Mouse (Mus musculus) limb, embryonic 11.5 days (tissue): ENCODE results near the gene Lrrc26. TPM values are rescaled to one million over a fixed set of nuclear protein-coding genes. Genes with fewer than 3 reads are reported as not detected.
A peak's percentile ranks its signal among the peaks of the same experiment; 100 is the strongest.

ENCODE experiments used
- ATAC-seq: fragments of 200-750 bp; cut with Nextera tagmentation; 2 replicates; pipeline ENCODE4 v1.8.0; 2017; ENCODE audit warnings: low read depth; ENCODE audit not compliant: insufficient number of reproducible peaks, low FRiP score, low TSS enrichment
- DNase-seq: peaks from one replicate; pipeline ENCODE4 v3.0.0-alpha.2; 2015; ENCODE audit warnings: low spot score
- H3K27ac ChIP-seq: fragments of 300-500 bp; sonication (generic); replicated peaks from 2 replicates; pipeline ENCODE4 v1.5.1; 2014; ENCODE audit warnings: low read depth, mild to moderate bottlenecking, low read length
- H3K27me3 ChIP-seq: fragments of 300-500 bp; sonication (generic); 2 replicates; pipeline ENCODE4 v1.6.1; 2014; ENCODE audit warnings: mild to moderate bottlenecking, low read length, mixed read lengths; ENCODE audit not compliant: control insufficient read depth, insufficient read depth
- H3K36me3 ChIP-seq: fragments of 300-500 bp; sonication (generic); 2 replicates; pipeline ENCODE4 v1.6.1; 2014; ENCODE audit warnings: mild to moderate bottlenecking, low read length, moderate library complexity, mixed read lengths; ENCODE audit not compliant: control insufficient read depth, insufficient read depth
- H3K4me1 ChIP-seq: fragments of 300-500 bp; sonication (generic); 2 replicates; pipeline ENCODE4 v1.6.1; 2014; ENCODE audit warnings: low read length, mixed read lengths; ENCODE audit not compliant: control insufficient read depth, insufficient read depth
- H3K4me2 ChIP-seq: fragments of 300-500 bp; sonication (generic); 2 replicates; pipeline ENCODE4 v1.6.1; 2014; ENCODE audit warnings: low read depth, mild to moderate bottlenecking, moderate library complexity; ENCODE audit not compliant: severe bottlenecking
- H3K4me3 ChIP-seq: fragments of 300-500 bp; sonication (generic); 2 replicates; pipeline ENCODE4 v1.5.1; 2014; ENCODE audit warnings: low read depth, low read length
- H3K9ac ChIP-seq: fragments of 300-500 bp; sonication (generic); 2 replicates; pipeline ENCODE4 v1.6.1; 2014; ENCODE audit warnings: mild to moderate bottlenecking, low read length
- H3K9me3 ChIP-seq: fragments of 300-500 bp; sonication (generic); 2 replicates; pipeline ENCODE4 v1.6.1; 2016; ENCODE audit warnings: low read length; ENCODE audit not compliant: control insufficient read depth
- WGBS: fragments of 180-500 bp; shearing (Covaris S2); extraction: QIAGEN DNeasy Blood & Tissue Kit; methylation state at CpG from one replicate; pipeline ENCODE4 v1.1.7; 2014; 5-methylcytosine and 5-hydroxymethylcytosine counted together
- polyA plus RNA-seq: library from polyadenylated mRNA; unstranded; fragments of >200 nt; fragmentation: Nextera tagmentation; extraction: Ambion mirVana; gene quantifications from 2 replicates; pipeline ENCODE4 v1.2.1, GENCODE M21; 2014

The Lrrc26 gene
- polyA plus RNA-seq, 1 experiment from 2014 or later = not detected

GRCm38 (mm10) chr2:25272515-25272914 is 17.2 kb upstream of the Lrrc26 start:
- Histone ChIP-seq H3K9me3 (no peaks in the 10 kb centered on the region), H3K27me3 (no peaks in the 10 kb centered on the region), H3K4me1 (peaks cover 18% of the 10 kb centered on the region), H3K27ac (no peak overlapping the region), H3K4me3 (peak overlapping the region; percentile 95), H3K9ac (peak overlapping the region; percentile 83), H3K4me2 (peak overlapping the region; percentile 96), H3K36me3 (peaks cover 18% of the 10 kb centered on the region)
- WGBS = under 1% methylated on average over 29 of the region's 29 CpGs
- no peak for DNase-seq
- peak; percentile 75 for ATAC-seq

GRCm38 (mm10) chr2:25273010-25273409 is 16.7 kb upstream of the Lrrc26 start:
- no peaks in the 10 kb centered on the region for H3K9me3 ChIP-seq
- 32% methylated on average over 16 of the region's 16 CpGs for WGBS
- H3K4me2 ChIP-seq = peak overlapping the region; percentile 96
- no peaks in the 10 kb centered on the region for H3K27me3 ChIP-seq
- H3K27ac ChIP-seq = no peak overlapping the region
- ATAC-seq (no peak), DNase-seq (no peak)
- H3K4me3 ChIP-seq = peak overlapping the region; percentile 95
- H3K4me1 ChIP-seq = peaks cover 18% of the 10 kb centered on the region
- H3K36me3 ChIP-seq = peaks cover 21% of the 10 kb centered on the region
- H3K9ac ChIP-seq = peak overlapping the region; percentile 83

- no peak overlapping the region for H3K27ac ChIP-seq
- H3K27me3 ChIP-seq = no peaks in the 10 kb centered on the region
- H3K36me3 ChIP-seq = peaks cover 43% of the 10 kb centered on the region
- H3K9me3 ChIP-seq = no peaks in the 10 kb centered on the region
- no peak overlapping the region for H3K9ac ChIP-seq
- H3K4me1 ChIP-seq = no peaks in the 10 kb centered on the region
- ATAC-seq (no peak), DNase-seq (peak; percentile 87)
- 63% methylated on average over 13 of the region's 13 CpGs for WGBS
- no peak overlapping the region for H3K4me2 ChIP-seq
- no peak overlapping the region for H3K4me3 ChIP-seq
Measured at GRCm38 (mm10) chr2:25278928-25279882, 10.5 kb upstream of the Lrrc26 start.

- Histone ChIP-seq H3K27me3 (peaks cover 29% of the 10 kb centered on the region), H3K9ac (no peak overlapping the region), H3K9me3 (no peaks in the 10 kb centered on the region), H3K4me1 (no peaks in the 10 kb centered on the region), H3K27ac (no peak overlapping the region), H3K4me2 (no peak overlapping the region), H3K36me3 (peaks cover 23% of the 10 kb centered on the region), H3K4me3 (no peak overlapping the region)
- WGBS = 91% methylated on average over 2 of the region's 2 CpGs
- ATAC-seq (no peak), DNase-seq (no peak)
Measured at GRCm38 (mm10) chr2:25285551-25285950, 4.2 kb upstream of the Lrrc26 start.

- H3K36me3 ChIP-seq = peaks cover 18% of the 10 kb centered on the region; the same call in 1 of the 2 replicates
- H3K27me3 ChIP-seq = peaks cover 37% of the 10 kb centered on the region
- 67% methylated on average over 1 of the region's 1 CpGs for WGBS
Measured at GRCm38 (mm10) chr2:25286314-25286713, 3.4 kb upstream of the Lrrc26 start.

GRCm38 (mm10) chr2:25286837-25287636 is 2.7 kb upstream of the Lrrc26 start:
- Histone ChIP-seq H3K27ac (no peak overlapping the region), H3K4me1 (peaks cover 1% of the 10 kb centered on the region; the same call in 1 of the 2 replicates), H3K36me3 (peaks cover 16% of the 10 kb centered on the region; the same call in 1 of the 2 replicates), H3K9ac (no peak overlapping the region), H3K4me3 (no peak overlapping the region), H3K4me2 (no peak overlapping the region), H3K9me3 (no peaks in the 10 kb centered on the region), H3K27me3 (peaks cover 44% of the 10 kb centered on the region)
- DNase-seq (no peak), ATAC-seq (no peak)
- WGBS = 65% methylated on average over 7 of the region's 7 CpGs

More at GRCm38 (mm10) chr2:25286314-25286713, 3.4 kb upstream of the Lrrc26 start:
- H3K4me2 ChIP-seq = no peak overlapping the region
- no peak overlapping the region for H3K9ac ChIP-seq
- H3K9me3 ChIP-seq = no peaks in the 10 kb centered on the region
- no peaks in the 10 kb centered on the region for H3K4me1 ChIP-seq
- no peak overlapping the region for H3K4me3 ChIP-seq
- ATAC-seq = no peak
- DNase-seq = no peak
- H3K27ac ChIP-seq = no peak overlapping the region

GRCm38 (mm10) chr2:25287927-25288649 is 1.6 kb upstream of the Lrrc26 start, which contains the start of gene Tmem210:
Gene Tmem210 (plus strand): TSS chr2:25288145.
- no peak within 1 kb of the TSS for H3K27ac ChIP-seq
- H3K4me2 ChIP-seq = no peak within 1 kb of the TSS
- peaks cover 3% of the 10 kb centered on the region; the same call in 1 of the 2 replicates for H3K4me1 ChIP-seq
- peaks cover 12% of the 10 kb centered on the region; the same call in 1 of the 2 replicates for H3K36me3 ChIP-seq
- H3K4me3 ChIP-seq = no peak within 1 kb of the TSS
- DNase-seq (no peak), ATAC-seq (no peak)
- no peaks in the 10 kb centered on the region for H3K9me3 ChIP-seq
- peaks cover 52% of the 10 kb centered on the region for H3K27me3 ChIP-seq
- 79% methylated on average over 6 of the region's 6 CpGs for WGBS
- no peak within 1 kb of the TSS for H3K9ac ChIP-seq
